Mouse (Mus musculus) heart, postnatal 0 days (tissue): ENCODE data around the gene Rwdd4a.

Experiments
- CTCF ChIP-seq: IDR thresholded peaks from 2 replicates; pipeline ENCODE4 v1.5.1; 2016; ENCODE audit warnings: antibody characterized with exemption, control low read depth, low read depth
- EP300 ChIP-seq: IDR thresholded peaks from 2 replicates; pipeline ENCODE4 v1.6.1; 2016; ENCODE audit warnings: antibody characterized with exemption, low read depth

DNA sequence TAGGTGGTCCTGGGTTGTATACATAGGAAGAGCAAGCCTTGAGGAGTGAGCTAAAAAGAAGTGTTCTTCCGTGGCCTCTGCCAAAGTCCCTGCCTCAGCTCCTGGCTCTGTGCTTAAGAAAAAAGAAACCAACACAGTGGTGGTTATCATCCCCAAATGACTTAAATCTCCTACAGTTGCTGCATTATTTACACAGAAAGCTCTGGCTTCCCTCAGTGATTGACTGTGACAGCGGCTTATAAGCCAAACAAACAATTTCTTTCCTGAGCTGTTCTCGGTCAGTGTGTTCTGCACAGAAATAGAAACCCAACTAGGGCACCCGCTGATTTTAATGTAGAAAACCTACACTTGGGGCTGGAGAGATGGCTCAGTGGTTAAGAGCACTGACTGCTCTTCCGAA is 34.6 kb downstream of the Rwdd4a start:
- TF ChIP-seq EP300 (no peak), CTCF (no peak)
